In the genomic region with DNA sequence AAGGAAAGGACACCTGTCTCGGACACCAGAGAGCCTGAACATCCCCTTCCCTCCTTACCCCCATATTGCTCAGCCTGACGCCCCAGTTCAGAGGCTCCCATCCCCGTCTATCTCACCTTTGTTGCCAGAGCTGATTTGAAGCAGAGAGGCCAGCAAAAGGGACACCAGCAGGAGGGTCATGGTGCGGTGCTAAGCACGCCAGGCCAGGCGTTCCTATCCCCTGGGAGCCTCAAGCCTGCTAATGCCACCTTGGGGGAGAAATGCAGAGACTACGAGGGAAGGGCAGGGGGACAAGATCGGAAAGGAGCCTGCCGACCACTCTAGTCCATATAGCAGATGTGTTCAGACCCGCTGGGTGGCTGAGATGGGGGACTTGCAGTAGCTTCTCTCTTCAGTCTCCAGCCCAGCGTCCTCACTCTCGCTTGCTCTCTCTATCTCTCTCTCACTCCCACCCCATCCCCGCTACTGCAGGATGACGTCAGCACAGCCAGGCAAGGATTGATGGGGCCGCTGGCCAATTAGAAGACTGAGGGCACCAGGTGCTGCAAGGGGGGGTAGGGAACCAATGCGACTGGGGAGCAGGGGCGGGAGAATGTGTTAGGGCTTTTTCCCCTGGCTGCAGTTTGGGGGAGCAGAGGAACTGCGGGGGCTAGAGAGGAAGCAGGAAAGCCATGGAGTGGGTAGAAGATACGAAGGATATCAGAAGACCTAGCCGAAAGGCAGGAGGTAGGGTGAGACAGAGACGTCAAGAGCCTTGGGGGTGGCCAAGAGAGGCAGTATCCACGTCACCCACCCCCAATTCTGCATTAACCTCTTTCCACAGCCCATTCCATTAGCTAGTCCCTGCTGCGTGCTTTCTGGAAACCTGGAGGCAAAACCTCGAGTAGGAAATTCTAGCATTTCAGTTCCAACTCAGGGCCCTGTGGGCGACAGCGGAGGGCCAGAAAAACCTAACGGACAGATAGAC, we compare ENCODE assay signal across 8 mouse cellular contexts. TPM values are rescaled to one million over a fixed set of nuclear protein-coding genes. Genes with fewer than 3 reads are reported as not detected.
DNase-seq lines count a peak whose midpoint lies in the region; ATAC-seq and TF ChIP-seq lines count a peak whose summit lies in the region.

A gene (minus strand): TSS at position 490 of the 967 bp plus-strand sequence.

- peak within 1 kb of the TSS; percentile 93 for H3K27ac ChIP-seq in cerebellum, adult 2 months (ENCODE audit: insufficient read depth, low read length)
- peak within 1 kb of the TSS; percentile 89 for H3K27ac ChIP-seq in forebrain, postnatal 0 days (ENCODE audit: low read depth, low read length)
- peak within 1 kb of the TSS; percentile 83 for H3K27ac ChIP-seq in hindbrain, embryonic 10.5 days
- H3K27ac ChIP-seq in lung, embryonic 15.5 days, result no peak within 1 kb of the TSS

- DNase-seq in MEL-GATA-1-ER (ENCODE audit: extremely low read depth, low read depth), result peak; percentile 96
- DNase-seq in cerebellum, adult 2 months, result peak; percentile 98
- DNase-seq in forebrain, postnatal 0 days, result peak; percentile 97
- peak; percentile 85 for DNase-seq in hindbrain, embryonic 10.5 days (ENCODE audit: low spot score)
- peak; percentile 80 for DNase-seq in layer of hippocampus, adult 9-10 months (ENCODE audit: low spot score)
- peak; percentile 56 for DNase-seq in ovary, postnatal 14 days (ENCODE audit: low spot score)
- DNase-seq in thymus, postnatal 10 days (ENCODE audit: low spot score in 2 of 2), result peak; percentile 87 to 88

- peak within 1 kb of the TSS; percentile 91 for H3K4me3 ChIP-seq in cerebellum, adult 2 months (replicated peaks; ENCODE audit: insufficient read depth, low read depth, low read length)
- peak within 1 kb of the TSS; percentile 75 for H3K4me3 ChIP-seq in forebrain, postnatal 0 days (ENCODE audit: low read depth, low read length)
- peak within 1 kb of the TSS; percentile 62 for H3K4me3 ChIP-seq in hindbrain, embryonic 10.5 days
- peak within 1 kb of the TSS; percentile 36 for H3K4me3 ChIP-seq in lung, embryonic 15.5 days

- peak within 1 kb of the TSS; percentile 78 for H3K4me2 ChIP-seq in forebrain, postnatal 0 days (ENCODE audit: low read depth)
- peak within 1 kb of the TSS; percentile 71 for H3K4me2 ChIP-seq in lung, embryonic 15.5 days

- H3K27me3 ChIP-seq in cerebellum, adult 2 months (ENCODE audit: control insufficient read depth, insufficient read depth, low read length), result no peaks in the 10 kb centered on the region
- H3K27me3 ChIP-seq in forebrain, postnatal 0 days (ENCODE audit: insufficient read depth, low read length), result no peaks in the 10 kb centered on the region
- peaks cover 20% of the 10 kb centered on the region for H3K27me3 ChIP-seq in hindbrain, embryonic 10.5 days (ENCODE audit: insufficient read depth, poor library complexity, severe bottlenecking)
- H3K27me3 ChIP-seq in lung, embryonic 15.5 days, result no peaks in the 10 kb centered on the region

- ATAC-seq in forebrain, postnatal 0 days, result peak; percentile 98
- peak; percentile 86 for ATAC-seq in lung, embryonic 15.5 days (ENCODE audit: borderline replicate concordance, extremely low read depth, low FRiP score, low TSS enrichment)

- WGBS in cerebellum, adult 2 months, result under 1% methylated on average over 27 of the region's 27 CpGs
- WGBS in forebrain, postnatal 0 days, result 6% methylated on average over 27 of the region's 27 CpGs
- 7% methylated on average over 27 of the region's 27 CpGs for WGBS in hindbrain, embryonic 10.5 days
- 6% methylated on average over 27 of the region's 27 CpGs for WGBS in lung, embryonic 15.5 days

- H3K4me1 ChIP-seq in cerebellum, adult 2 months (ENCODE audit: control insufficient read depth, insufficient read depth, low read length), result peaks cover 30% of the 10 kb centered on the region
- peaks cover 14% of the 10 kb centered on the region for H3K4me1 ChIP-seq in forebrain, postnatal 0 days (ENCODE audit: insufficient read depth)
- H3K4me1 ChIP-seq in hindbrain, embryonic 10.5 days (replicated peaks), result peaks cover 22% of the 10 kb centered on the region
- no peaks in the 10 kb centered on the region for H3K4me1 ChIP-seq in lung, embryonic 15.5 days

- no peak for TF ChIP-seq CTCF in cerebellum, adult 2 months (IDR thresholded peaks at IDR 0.05; ENCODE audit: borderline replicate concordance, insufficient read depth, low read depth, low read length)
- no peak; the same call in 1 of the 2 replicates for TF ChIP-seq CTCF in forebrain, postnatal 0 days (IDR thresholded peaks at IDR 0.05; ENCODE audit: low read depth)

- peak; percentile 96 for TF ChIP-seq POLR2A in cerebellum, adult 2 months (IDR thresholded peaks at IDR 0.05; ENCODE audit: borderline replicate concordance, insufficient read depth, low read length)

- peak within 1 kb of the TSS; percentile 87 for H3K9ac ChIP-seq in forebrain, postnatal 0 days
- peak within 1 kb of the TSS; percentile 2 for H3K9ac ChIP-seq in lung, embryonic 15.5 days

- H3K9me3 ChIP-seq in forebrain, postnatal 0 days (ENCODE audit: low read length), result no peaks in the 10 kb centered on the region
- H3K9me3 ChIP-seq in hindbrain, embryonic 10.5 days, result no peaks in the 10 kb centered on the region
- H3K9me3 ChIP-seq in lung, embryonic 15.5 days, result no peaks in the 10 kb centered on the region

- H3K36me3 ChIP-seq in forebrain, postnatal 0 days (ENCODE audit: insufficient read depth), result peaks cover 11% of the 10 kb centered on the region
- no peaks in the 10 kb centered on the region for H3K36me3 ChIP-seq in hindbrain, embryonic 10.5 days
- no peaks in the 10 kb centered on the region for H3K36me3 ChIP-seq in lung, embryonic 15.5 days

RNA-seq across cellular contexts. Expression of the gene that starts here (rescaled TPM):
- polyA plus RNA-seq in cerebellum, adult 2 months (2012; rRNA removed), result 385 and 434 TPM in 2 replicates
- 167 and 223 TPM in 2 replicates for total RNA-seq in forebrain, postnatal 0 days (2014; rRNA removed)
- 97.3 and 134 TPM in 2 replicates for polyA plus RNA-seq in forebrain, postnatal 0 days (2015; fragmentation: Nextera tagmentation; extraction: Ambion mirVana)
- 8.8 and 20.4 TPM in 2 replicates for polyA plus RNA-seq in hindbrain, embryonic 10.5 days (2016; fragmentation: Nextera tagmentation; extraction: Ambion mirVana)
- 2.7 and 2.8 TPM in 2 replicates for polyA plus RNA-seq in lung, embryonic 15.5 days (2015; fragmentation: Nextera tagmentation; extraction: Ambion mirVana)

Comparison
In these comparisons a context has a peak if more than half of its experiments do, and no peak if none do; other contexts are left out.
1. H3K4me3 ChIP-seq: peak in every context shown above with its lines; median percentile 91 in cerebellum, adult 2 months; 75 in forebrain, postnatal 0 days; 62 in hindbrain, embryonic 10.5 days; 36 in lung, embryonic 15.5 days.